Mouse (Mus musculus) heart, embryonic 15.5 days (tissue): ENCODE measurements around the gene Mfsd4b3. TPM values are rescaled to one million over a fixed set of nuclear protein-coding genes. Genes with fewer than 3 reads are reported as not detected.
"Not testable (repeated sequence)": the region's sequence is repeated elsewhere in the genome, so short reads cannot be mapped to it uniquely, and the experiment has no call there.

ENCODE experiments used
- ATAC-seq: fragments of 200-750 bp; cut with Nextera tagmentation; replicated peaks from 2 replicates; pipeline ENCODE4 v1.8.0; 2017; ENCODE audit warnings: low read depth, moderate TSS enrichment; ENCODE audit not compliant: insufficient number of reproducible peaks, insufficient read depth, low FRiP score
- H3K27ac ChIP-seq: fragments of 300-500 bp; sonication (generic); 2 replicates; pipeline ENCODE4 v1.5.1; 2015; ENCODE audit warnings: mild to moderate bottlenecking, inconsistent platforms
- H3K27me3 ChIP-seq: fragments of 300-500 bp; sonication (generic); 2 replicates; pipeline ENCODE4 v1.6.1; 2015; ENCODE audit warnings: inconsistent platforms
- H3K36me3 ChIP-seq: fragments of 300-500 bp; sonication (generic); 2 replicates; pipeline ENCODE4 v1.6.1; 2015; ENCODE audit warnings: mild to moderate bottlenecking, inconsistent platforms
- H3K4me1 ChIP-seq: fragments of 300-500 bp; sonication (generic); replicated peaks from 2 replicates; pipeline ENCODE4 v1.6.1; 2015; ENCODE audit warnings: inconsistent platforms
- H3K4me2 ChIP-seq: fragments of 300-500 bp; sonication (generic); 2 replicates; pipeline ENCODE4 v1.6.1; 2015; ENCODE audit warnings: inconsistent platforms, mild to moderate bottlenecking, moderate library complexity
- H3K4me3 ChIP-seq: fragments of 300-500 bp; sonication (generic); 2 replicates; pipeline ENCODE4 v1.5.1; 2015; ENCODE audit warnings: mild to moderate bottlenecking, inconsistent platforms
- H3K9ac ChIP-seq: fragments of 300-500 bp; sonication (generic); 2 replicates; pipeline ENCODE4 v1.6.1; 2015; ENCODE audit warnings: mild to moderate bottlenecking, inconsistent platforms
- H3K9me3 ChIP-seq: fragments of 300-500 bp; sonication (generic); replicated peaks from 2 replicates; pipeline ENCODE4 v1.6.1; 2016; ENCODE audit warnings: inconsistent platforms
- WGBS: fragments of 180-500 bp; shearing (Covaris S2); methylation state at CpG from one replicate; pipeline ENCODE4 v1.1.7; 2015; ENCODE audit warnings: mixed read lengths; 5-methylcytosine and 5-hydroxymethylcytosine counted together
- polyA plus RNA-seq: library from polyadenylated mRNA; unstranded; fragments of >200 nt; fragmentation: Nextera tagmentation; extraction: Ambion mirVana; gene quantifications from 2 replicates; pipeline ENCODE4 v1.2.1, GENCODE M21; 2015

The Mfsd4b3 gene
- polyA plus RNA-seq, result 0.81 and 1.00 TPM in 2 replicates

- no peaks in the 10 kb centered on the region for H3K9me3 ChIP-seq
- H3K4me1 ChIP-seq, result peaks cover 19% of the 10 kb centered on the region
- H3K4me3 ChIP-seq, result peak within 1 kb of the TSS; percentile 65
- peak within 1 kb of the TSS; percentile 59 for H3K9ac ChIP-seq
- ATAC-seq, result peak; percentile 97
- under 1% methylated on average over 38 of the region's 38 CpGs for WGBS
- peak within 1 kb of the TSS; percentile 97 for H3K4me2 ChIP-seq
- H3K27me3 ChIP-seq, result no peaks in the 10 kb centered on the region
- H3K27ac ChIP-seq, result peak within 1 kb of the TSS; percentile 81
- H3K36me3 ChIP-seq, result no peaks in the 10 kb centered on the region
Measured at GRCm38 (mm10) chr10:39959761-39960440, at the start of gene Mfsd4b3. TSS of gene Mfsd4b3 (minus strand) at chr10:39960153.

- no peaks in the 10 kb centered on the region for H3K9me3 ChIP-seq
- H3K36me3 ChIP-seq, result no peaks in the 10 kb centered on the region
- H3K27ac ChIP-seq, result no peak overlapping the region
- no peak overlapping the region for H3K4me2 ChIP-seq
- no peak for ATAC-seq
- no peaks in the 10 kb centered on the region for H3K4me1 ChIP-seq
- WGBS, result 74% methylated on average over 11 of the region's 11 CpGs
- no peak overlapping the region for H3K4me3 ChIP-seq
- H3K27me3 ChIP-seq, result no peaks in the 10 kb centered on the region
- H3K9ac ChIP-seq, result no peak overlapping the region
Measured at GRCm38 (mm10) chr10:40009591-40009990, 49.6 kb upstream of the Mfsd4b3 start.

GRCm38 (mm10) chr10:40008847-40009246 is 48.9 kb upstream of the Mfsd4b3 start:
- H3K4me1 ChIP-seq, H3K4me3 ChIP-seq, H3K9me3 ChIP-seq, ATAC-seq, H3K27me3 ChIP-seq, H3K4me2 ChIP-seq, H3K9ac ChIP-seq, H3K36me3 ChIP-seq, H3K27ac ChIP-seq: not testable (repeated sequence)
- 63% methylated on average over 4 of the region's 4 CpGs for WGBS

GRCm38 (mm10) chr10:40007953-40008352 is 48.0 kb upstream of the Mfsd4b3 start:
- H3K27ac ChIP-seq, result no peak overlapping the region
- no peaks in the 10 kb centered on the region for H3K36me3 ChIP-seq
- no peaks in the 10 kb centered on the region for H3K27me3 ChIP-seq
- no peaks in the 10 kb centered on the region for H3K4me1 ChIP-seq
- H3K4me3 ChIP-seq, result no peak overlapping the region
- no peak for ATAC-seq
- no peak overlapping the region for H3K9ac ChIP-seq
- WGBS, result 77% methylated on average over 4 of the region's 4 CpGs
- H3K9me3 ChIP-seq, result no peaks in the 10 kb centered on the region
- no peak overlapping the region for H3K4me2 ChIP-seq

- Histone ChIP-seq H3K9me3 (no peaks in the 10 kb centered on the region), H3K4me2 (no peak overlapping the region), H3K9ac (no peak overlapping the region), H3K4me1 (no peaks in the 10 kb centered on the region), H3K36me3 (no peaks in the 10 kb centered on the region), H3K27ac (no peak overlapping the region), H3K4me3 (no peak overlapping the region), H3K27me3 (no peaks in the 10 kb centered on the region)
- 68% methylated on average over 10 of the region's 10 CpGs for WGBS
- ATAC-seq, result no peak
Measured at GRCm38 (mm10) chr10:40006963-40007362, 47.0 kb upstream of the Mfsd4b3 start.

- 76% methylated on average over 2 of the region's 2 CpGs for WGBS
- Histone ChIP-seq H3K27me3 (no peaks in the 10 kb centered on the region), H3K4me1 (no peaks in the 10 kb centered on the region)
Measured at GRCm38 (mm10) chr10:40000746-40001145, 40.8 kb upstream of the Mfsd4b3 start.

GRCm38 (mm10) chr10:39991155-39991554 is 31.2 kb upstream of the Mfsd4b3 start:
- H3K27ac ChIP-seq, result no peak overlapping the region
- no peaks in the 10 kb centered on the region for H3K4me1 ChIP-seq
- H3K36me3 ChIP-seq, result no peaks in the 10 kb centered on the region
- H3K9me3 ChIP-seq, result no peaks in the 10 kb centered on the region
- H3K4me2 ChIP-seq, result no peak overlapping the region
- ATAC-seq, result no peak
- no peak overlapping the region for H3K4me3 ChIP-seq
- WGBS, result 30% methylated on average over 4 of the region's 4 CpGs
- no peaks in the 10 kb centered on the region for H3K27me3 ChIP-seq
- no peak overlapping the region for H3K9ac ChIP-seq

More at GRCm38 (mm10) chr10:40000746-40001145, 40.8 kb upstream of the Mfsd4b3 start:
- Histone ChIP-seq H3K9ac (no peak overlapping the region), H3K4me3 (no peak overlapping the region), H3K9me3 (no peaks in the 10 kb centered on the region), H3K4me2 (no peak overlapping the region), H3K27ac (no peak overlapping the region), H3K36me3 (no peaks in the 10 kb centered on the region)
- ATAC-seq, result no peak

- no peaks in the 10 kb centered on the region for H3K9me3 ChIP-seq
- no peak within 1 kb of the TSS for H3K27ac ChIP-seq
- ATAC-seq, result no peak
- no peak within 1 kb of the TSS for H3K9ac ChIP-seq
- H3K4me3 ChIP-seq, result no peak within 1 kb of the TSS
- H3K27me3 ChIP-seq, result no peaks in the 10 kb centered on the region
- H3K4me1 ChIP-seq, result no peaks in the 10 kb centered on the region
- WGBS, result 86% methylated on average over 12 of the region's 12 CpGs
- no peaks in the 10 kb centered on the region for H3K36me3 ChIP-seq
- no peak within 1 kb of the TSS for H3K4me2 ChIP-seq
Measured at GRCm38 (mm10) chr10:39986466-39986865, 26.5 kb upstream of the Mfsd4b3 start, which contains the start of gene Mfsd4b5. TSS of gene Mfsd4b5 (minus strand) at chr10:39986646.

GRCm38 (mm10) chr10:39982604-39983003 is 22.7 kb upstream of the Mfsd4b3 start:
- Histone ChIP-seq H3K27me3 (no peaks in the 10 kb centered on the region), H3K27ac (no peak overlapping the region), H3K4me2 (no peak overlapping the region), H3K36me3 (no peaks in the 10 kb centered on the region), H3K4me3 (no peak overlapping the region), H3K9ac (no peak overlapping the region), H3K9me3 (peaks cover 7% of the 10 kb centered on the region; the same call in 1 of the 2 replicates), H3K4me1 (no peaks in the 10 kb centered on the region)
- 66% methylated on average over 5 of the region's 5 CpGs for WGBS
- no peak for ATAC-seq

- WGBS, result 83% methylated on average over 1 of the region's 1 CpGs
- Histone ChIP-seq H3K9me3 (peaks cover 7% of the 10 kb centered on the region; the same call in 1 of the 2 replicates), H3K4me2 (no peak overlapping the region), H3K27ac (no peak overlapping the region), H3K4me1 (no peaks in the 10 kb centered on the region), H3K27me3 (no peaks in the 10 kb centered on the region), H3K9ac (no peak overlapping the region), H3K4me3 (no peak overlapping the region), H3K36me3 (no peaks in the 10 kb centered on the region)
- ATAC-seq, result no peak
Measured at GRCm38 (mm10) chr10:39978231-39978630, 18.3 kb upstream of the Mfsd4b3 start.

- no peaks in the 10 kb centered on the region for H3K27me3 ChIP-seq
- peaks cover 7% of the 10 kb centered on the region; the same call in 1 of the 2 replicates for H3K9me3 ChIP-seq
- WGBS, result 86% methylated on average over 4 of the region's 4 CpGs
- no peak for ATAC-seq
- no peak overlapping the region for H3K4me2 ChIP-seq
- no peak overlapping the region for H3K9ac ChIP-seq
- no peaks in the 10 kb centered on the region for H3K4me1 ChIP-seq
- no peak overlapping the region for H3K27ac ChIP-seq
- no peak overlapping the region for H3K4me3 ChIP-seq
- H3K36me3 ChIP-seq, result no peaks in the 10 kb centered on the region
Measured at GRCm38 (mm10) chr10:39977346-39977745, 17.4 kb upstream of the Mfsd4b3 start.

GRCm38 (mm10) chr10:39975771-39976170 is 15.8 kb upstream of the Mfsd4b3 start:
- ATAC-seq, result no peak
- Histone ChIP-seq H3K27ac (no peak overlapping the region), H3K4me2 (no peak overlapping the region), H3K9ac (no peak overlapping the region), H3K36me3 (no peaks in the 10 kb centered on the region), H3K27me3 (no peaks in the 10 kb centered on the region), H3K4me1 (no peaks in the 10 kb centered on the region), H3K4me3 (no peak overlapping the region), H3K9me3 (peaks cover 7% of the 10 kb centered on the region; the same call in 1 of the 2 replicates)
- 42% methylated on average over 2 of the region's 2 CpGs for WGBS
